Comparison of ENCODE assay signal across 8 mouse cellular contexts in genomic region chr4:102568591-102568990, GRCm38 (mm10).
DNase-seq lines count a peak whose midpoint lies in the region; ATAC-seq and TF ChIP-seq lines count a peak whose summit lies in the region.

No protein-coding gene starts in this region.

- peaks cover 6 to 52% of the 10 kb centered on the region in 2 experiments; a peak in 3 of 4 replicates for H3K4me1 ChIP-seq in CH12.LX (ENCODE audit: control insufficient read depth in 1 of 2, insufficient read depth in 2 of 2)
- H3K4me1 ChIP-seq in midbrain, embryonic 15.5 days, result peaks cover 40% of the 10 kb centered on the region

- no peak for TF ChIP-seq POLR2A in CH12.LX (IDR thresholded peaks at IDR 0.05; ENCODE audit: low read depth, low read length)

- ATAC-seq in midbrain, embryonic 15.5 days (replicated peaks), result no peak

- peak overlapping the region; percentile 28; the same call in 1 of the 2 replicates for H3K9ac ChIP-seq in CH12.LX (ENCODE audit: insufficient read depth, low read depth)
- no peak overlapping the region for H3K9ac ChIP-seq in midbrain, embryonic 15.5 days

- TF ChIP-seq CTCF in CH12.LX (conservative IDR thresholded peaks at IDR 0.05 in 1 of 2, IDR thresholded peaks at IDR 0.05 in 1 of 2; ENCODE audit: low read depth in 2 of 2, low read length in 2 of 2), result no peak

- no peak for TF ChIP-seq EP300 in CH12.LX (IDR thresholded peaks at IDR 0.05; ENCODE audit: low read length)

- DNase-seq in adrenal gland, postnatal 14 days, result peak; percentile 48
- DNase-seq in adrenal gland, postnatal 4 days (ENCODE audit: low spot score in 2 of 2), result no peak
- no peak for DNase-seq in CH12.LX (ENCODE audit: extremely low read depth)
- DNase-seq in embryo, embryonic 10.5 days (ENCODE audit: low spot score), result peak; percentile 45
- DNase-seq in heart, adult 9 months (ENCODE audit: low spot score in 2 of 2), result peak; percentile 71 to 83
- DNase-seq in kidney, postnatal 14 days, result peak; percentile 74
- DNase-seq in thymus, postnatal 36 days, result peak; percentile 61 to 63

- dilution Hi-C loops in CH12.LX (cut with MboI; ENCODE audit: extremely low pct_ligation_motif_present, extremely low pct_unique_long_range_greater_than_20kb, low sequenced_read_pairs), result no loop called here

- H3K79me2 ChIP-seq in CH12.LX (replicated peaks; ENCODE audit: control insufficient read depth, extremely low read depth, insufficient read depth, poor library complexity, severe bottlenecking), result peaks cover 28% of the 10 kb centered on the region

- no peaks in the 10 kb centered on the region for H3K27me3 ChIP-seq in CH12.LX (replicated peaks)
- peaks cover 3% of the 10 kb centered on the region; the same call in 1 of the 2 replicates for H3K27me3 ChIP-seq in midbrain, embryonic 15.5 days (replicated peaks)

- peak overlapping the region; percentile 62 for H3K4me2 ChIP-seq in CH12.LX (ENCODE audit: insufficient read depth, low read depth, poor library complexity, severe bottlenecking)
- H3K4me2 ChIP-seq in midbrain, embryonic 15.5 days, result no peak overlapping the region

- no peak overlapping the region for H3K27ac ChIP-seq in CH12.LX (ENCODE audit: insufficient read depth, low read depth)
- peak overlapping the region; percentile 25; the same call in 1 of the 2 replicates for H3K27ac ChIP-seq in midbrain, embryonic 15.5 days

- TF ChIP-seq RAD21 in CH12.LX (IDR thresholded peaks at IDR 0.05; ENCODE audit: low read depth, low read length), result no peak

- 9% methylated on average over 4 of the region's 4 CpGs for WGBS in midbrain, embryonic 15.5 days

- in situ Hi-C loops in CH12.LX (cut with MboI; ENCODE audit: low pct_ligation_motif_present, low pct_unique_long_range_greater_than_20kb, low sequenced_read_pairs), result no loop called here

- H3K4me3 ChIP-seq in CH12.LX (replicated peaks in 1 of 3; ENCODE audit: low read depth in 2 of 3, low read length in 2 of 3, poor library complexity in 1 of 3), result peak overlapping the region in 1 of 3 experiments; percentile 4
- no peak overlapping the region for H3K4me3 ChIP-seq in midbrain, embryonic 15.5 days

- H3K9me3 ChIP-seq in CH12.LX (replicated peaks; ENCODE audit: low read length), result no peaks in the 10 kb centered on the region
- no peaks in the 10 kb centered on the region for H3K9me3 ChIP-seq in midbrain, embryonic 15.5 days

- H3K36me3 ChIP-seq in CH12.LX (replicated peaks in 1 of 2; ENCODE audit: control insufficient read depth in 1 of 2, insufficient read depth in 1 of 2, low read length in 1 of 2), result no peaks in the 10 kb centered on the region
- no peaks in the 10 kb centered on the region for H3K36me3 ChIP-seq in midbrain, embryonic 15.5 days (replicated peaks)

TF ChIP-seq in CH12.LX, 34 proteins besides CTCF, POLR2A, EP300 and RAD21:
- TF ChIP-seq ZNF384 (IDR thresholded peaks at IDR 0.05; ENCODE audit: low read depth, low read length) (no peak), CHD2 (IDR thresholded peaks at IDR 0.05; ENCODE audit: low read length) (no peak), TBP (conservative IDR thresholded peaks at IDR 0.05; ENCODE audit: low read depth, low read length) (no peak), MEF2A (IDR thresholded peaks at IDR 0.05; ENCODE audit: borderline replicate concordance, low read depth, low read length) (no peak; the same call in 1 of the 2 replicates)

Comparison
In these comparisons a context has a peak if more than half of its experiments do, and no peak if none do; other contexts are left out.
1. DNase-seq: peak in adrenal gland, postnatal 14 days (single experiment), embryo, embryonic 10.5 days (single experiment), heart, adult 9 months (2 of 2), kidney, postnatal 14 days (single experiment) and thymus, postnatal 36 days (2 of 2); none in adrenal gland, postnatal 4 days (0 of 2) and CH12.LX (single experiment).